Mouse (Mus musculus): ENCODE measurements at regions not wholly inside any gene's neighbourhood (a gene's known extent, or its start where the extent isn't known, plus 50 kb on each side); places are given as distances from the start of the nearest gene placed in this dataset.

- no peak overlapping the region for H3K27ac ChIP-seq (ENCODE audit: low read length)
- H3K9ac ChIP-seq (replicated peaks; ENCODE audit: low read depth, low read length): no peak overlapping the region
- H3K36me3 ChIP-seq (ENCODE audit: control insufficient read depth, insufficient read depth, low read length): no peaks in the 10 kb centered on the region
- no peak overlapping the region for H3K4me3 ChIP-seq (ENCODE audit: low read depth, low read length)
- H3K4me2 ChIP-seq (replicated peaks; ENCODE audit: low read depth, low read length): no peak overlapping the region
- no peaks in the 10 kb centered on the region for H3K4me1 ChIP-seq (ENCODE audit: control insufficient read depth, insufficient read depth, low read length)
- 34% methylated on average over 1 of the region's 1 CpGs for WGBS
- ATAC-seq (ENCODE audit: insufficient number of reproducible peaks, insufficient read depth, low FRiP score, low read depth): no peak
- no peaks in the 10 kb centered on the region for H3K27me3 ChIP-seq (ENCODE audit: control insufficient read depth, insufficient read depth, low read length)
- no peaks in the 10 kb centered on the region for H3K9me3 ChIP-seq (ENCODE audit: control insufficient read depth, low read depth, low read length)
Observed at GRCm38 (mm10) chr6:95261001-95261400, 60.9 kb upstream of the Gm10234 start.

DNA sequence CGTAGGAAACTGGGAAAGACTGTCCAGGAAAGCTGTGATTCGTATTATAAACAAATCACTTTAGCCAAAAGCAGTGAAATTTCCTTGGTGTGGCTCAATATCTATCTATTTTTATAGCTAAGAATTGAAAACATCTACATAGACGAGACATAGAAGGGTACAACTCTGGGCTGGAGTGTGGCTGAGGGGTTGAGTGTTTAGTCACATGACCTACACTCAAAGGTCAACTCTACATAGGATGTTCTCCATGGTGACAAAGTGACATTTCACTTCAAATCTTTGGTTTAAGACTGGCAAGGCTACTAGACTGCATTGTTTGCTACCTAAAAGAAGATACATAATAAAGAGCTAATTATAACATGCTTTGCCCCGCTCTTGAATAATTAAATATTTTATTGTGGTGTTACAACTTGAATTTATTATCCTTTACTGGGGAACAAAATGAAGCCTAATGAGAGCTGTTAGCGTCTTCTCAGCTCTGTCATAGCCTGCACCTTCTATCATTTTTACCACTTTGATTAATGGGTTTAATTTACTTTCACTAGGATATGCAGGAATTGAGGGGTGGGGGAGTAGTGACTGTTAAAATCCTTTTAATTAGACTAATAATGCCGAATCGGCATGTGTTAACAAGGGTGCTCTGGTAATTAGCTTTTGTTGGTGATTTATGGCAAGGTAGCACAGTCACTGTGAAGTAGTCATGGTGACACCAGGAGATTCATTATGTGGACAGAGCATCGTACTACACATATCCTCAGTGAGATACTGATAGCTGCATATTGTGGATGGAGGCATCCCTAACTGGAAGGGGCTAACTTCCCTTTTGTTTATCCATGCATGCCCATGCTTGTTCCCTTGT lies 57.7 kb upstream of the Gm10234 start:
- H3K36me3 ChIP-seq (ENCODE audit: control insufficient read depth, insufficient read depth, low read length): no peaks in the 10 kb centered on the region
- ATAC-seq (ENCODE audit: insufficient number of reproducible peaks, insufficient read depth, low FRiP score, low read depth): no peak
- WGBS: 78% methylated on average over 8 of the region's 8 CpGs

DNA sequence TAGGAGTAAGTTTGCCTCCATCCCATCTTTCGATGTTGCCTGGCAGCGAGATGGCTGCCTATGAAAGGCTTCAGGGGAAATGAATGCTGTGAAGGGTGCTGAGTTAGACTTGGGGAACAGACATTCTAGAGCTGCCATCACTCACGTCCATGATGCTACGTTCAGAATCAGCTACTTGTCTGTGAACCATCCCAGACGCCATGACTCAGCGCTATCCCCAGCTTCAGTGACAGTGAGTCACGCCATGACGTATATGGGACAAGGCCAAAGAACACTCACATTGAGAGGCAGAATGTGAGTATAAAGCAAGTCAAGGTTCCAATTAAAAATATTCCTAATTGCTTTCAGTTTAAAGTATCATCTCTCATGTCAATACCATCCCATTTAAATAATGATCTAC lies 52.4 kb upstream of the Gm10234 start:
- Histone ChIP-seq H3K4me3 (ENCODE audit: low read depth, low read length) (no peak overlapping the region), H3K4me2 (replicated peaks; ENCODE audit: low read depth, low read length) (no peak overlapping the region), H3K4me1 (ENCODE audit: control insufficient read depth, insufficient read depth, low read length) (no peaks in the 10 kb centered on the region), H3K9ac (replicated peaks; ENCODE audit: low read depth, low read length) (no peak overlapping the region), H3K27me3 (ENCODE audit: control insufficient read depth, insufficient read depth, low read length) (no peaks in the 10 kb centered on the region), H3K36me3 (ENCODE audit: control insufficient read depth, insufficient read depth, low read length) (no peaks in the 10 kb centered on the region), H3K9me3 (ENCODE audit: control insufficient read depth, low read depth, low read length) (no peaks in the 10 kb centered on the region), H3K27ac (ENCODE audit: low read length) (no peak overlapping the region)
- WGBS: 87% methylated on average over 8 of the region's 8 CpGs
- no peak for ATAC-seq (ENCODE audit: insufficient number of reproducible peaks, insufficient read depth, low FRiP score, low read depth)

More for the DNA sequence above, 57.7 kb upstream of the Gm10234 start:
- H3K9ac ChIP-seq (replicated peaks; ENCODE audit: low read depth, low read length): no peak overlapping the region
- no peak overlapping the region for H3K4me3 ChIP-seq (ENCODE audit: low read depth, low read length)
- H3K9me3 ChIP-seq (ENCODE audit: control insufficient read depth, low read depth, low read length): no peaks in the 10 kb centered on the region
- H3K27me3 ChIP-seq (ENCODE audit: control insufficient read depth, insufficient read depth, low read length): no peaks in the 10 kb centered on the region
- H3K4me2 ChIP-seq (replicated peaks; ENCODE audit: low read depth, low read length): no peak overlapping the region
- no peaks in the 10 kb centered on the region for H3K4me1 ChIP-seq (ENCODE audit: control insufficient read depth, insufficient read depth, low read length)
- H3K27ac ChIP-seq (ENCODE audit: low read length): no peak overlapping the region

Measured in stomach, embryonic 14.5 days (tissue).